Mouse (Mus musculus) ovary, adult 18-20 months (tissue): ENCODE results near the gene Stoml1.
A peak's percentile ranks its signal among the peaks of the same experiment; 100 is the strongest.
"Not testable (repeated sequence)": the region's sequence is repeated elsewhere in the genome, so short reads cannot be mapped to it uniquely, and the experiment has no call there.

Experiments used
- DNase-seq: peaks from one replicate; pipeline ENCODE4 v3.0.0; 2022; ENCODE audit warnings: low spot score, mixed read lengths

Stoml1 gene

DNA sequence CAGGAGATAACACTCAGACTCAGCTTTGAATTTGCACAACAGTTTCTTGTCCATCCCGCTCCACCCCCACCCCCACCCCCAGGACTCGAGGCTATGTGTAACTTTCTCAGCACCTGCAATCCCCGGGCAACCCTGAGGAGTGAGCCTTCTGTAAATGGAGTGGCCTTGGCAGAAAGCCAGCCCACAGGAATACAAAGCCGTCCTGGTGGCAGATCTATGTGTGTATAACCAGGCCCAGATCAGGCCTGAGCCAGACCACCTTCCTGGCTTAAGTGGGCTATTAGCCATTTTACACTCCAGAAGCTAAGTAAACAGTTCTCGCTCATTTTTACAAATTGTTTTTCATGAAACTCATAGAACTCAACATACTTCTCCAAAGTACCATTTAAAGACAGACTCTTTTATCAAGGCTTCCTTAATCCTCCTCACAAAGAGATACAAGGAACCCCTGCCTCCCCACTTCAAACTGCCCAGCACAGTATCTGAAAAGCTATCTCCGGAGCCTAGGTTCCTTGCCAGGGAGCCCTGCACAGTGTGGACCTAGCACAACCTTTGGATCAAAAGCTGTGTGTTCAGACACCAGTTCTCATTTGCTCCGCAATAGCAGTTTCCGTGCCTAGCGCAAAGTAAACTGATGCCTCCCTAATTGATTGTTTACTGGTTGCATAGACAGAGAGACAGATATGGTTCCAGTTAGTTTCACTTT, 11.0 kb upstream of the Stoml1 start:
- peak; percentile 50 for DNase-seq

DNA sequence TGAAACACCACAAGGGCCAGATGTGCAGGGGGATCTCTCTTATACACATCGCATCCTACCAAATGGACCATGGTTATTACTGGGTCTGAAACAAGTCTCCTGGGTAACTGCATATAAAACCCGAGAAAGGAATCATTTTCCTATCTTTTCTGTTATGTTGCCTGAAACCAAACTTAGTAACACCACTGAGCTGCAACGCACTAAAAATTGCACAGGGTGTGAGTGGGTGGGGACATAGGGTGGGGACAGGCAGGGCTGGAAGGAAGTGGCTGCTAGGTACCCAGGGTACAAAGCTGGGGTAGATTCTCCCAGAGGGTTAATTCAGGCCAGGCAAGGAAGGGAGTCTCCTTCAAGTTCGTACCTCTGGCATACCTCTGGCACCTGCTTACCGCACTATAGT, 10.3 kb upstream of the Stoml1 start:
- no peak for DNase-seq

DNA sequence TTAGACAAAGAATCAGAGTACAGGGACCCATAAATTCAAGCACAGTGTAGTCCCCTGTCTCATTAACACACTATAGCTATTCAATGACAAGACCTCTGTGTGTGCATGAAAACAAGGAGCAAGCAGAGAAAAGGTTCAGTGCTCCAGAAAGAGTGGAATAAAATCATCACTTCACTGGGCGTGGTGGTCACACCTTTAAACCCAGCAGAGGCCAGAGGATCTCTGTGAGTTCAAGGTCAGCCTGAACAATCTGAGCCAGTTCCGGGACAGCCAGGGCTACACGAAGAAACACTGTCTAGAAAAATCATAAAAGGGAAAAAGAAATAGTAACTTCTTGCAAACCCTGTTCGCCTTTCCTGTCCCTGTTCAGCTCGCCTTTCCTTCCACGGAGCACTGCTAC, 9.3 kb upstream of the Stoml1 start:
- no peak for DNase-seq

DNA sequence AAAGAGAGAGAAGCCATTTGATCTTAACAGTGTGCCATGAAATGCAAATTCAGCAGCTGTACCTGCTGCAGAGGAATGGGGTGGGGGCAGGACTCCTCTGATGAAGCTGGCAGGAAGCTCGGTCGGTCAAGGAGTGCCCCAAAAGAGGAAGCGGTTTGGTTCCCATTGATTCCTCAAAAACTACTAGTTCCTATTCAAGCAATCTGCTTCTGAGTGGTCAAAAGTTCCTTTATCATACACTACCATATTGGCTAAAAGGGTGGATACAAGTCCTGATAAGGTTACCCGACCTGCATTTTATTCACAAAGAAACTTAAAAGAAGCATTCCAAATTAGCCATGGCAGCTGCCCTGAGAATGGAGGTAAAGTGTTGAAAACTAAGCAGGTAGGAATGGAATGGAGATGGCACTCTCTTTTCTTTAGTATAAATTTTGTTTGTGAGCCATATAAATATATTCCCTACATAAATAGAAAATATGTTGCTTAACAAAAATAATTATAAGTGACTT, 6.8 kb upstream of the Stoml1 start:
- no peak for DNase-seq

DNA sequence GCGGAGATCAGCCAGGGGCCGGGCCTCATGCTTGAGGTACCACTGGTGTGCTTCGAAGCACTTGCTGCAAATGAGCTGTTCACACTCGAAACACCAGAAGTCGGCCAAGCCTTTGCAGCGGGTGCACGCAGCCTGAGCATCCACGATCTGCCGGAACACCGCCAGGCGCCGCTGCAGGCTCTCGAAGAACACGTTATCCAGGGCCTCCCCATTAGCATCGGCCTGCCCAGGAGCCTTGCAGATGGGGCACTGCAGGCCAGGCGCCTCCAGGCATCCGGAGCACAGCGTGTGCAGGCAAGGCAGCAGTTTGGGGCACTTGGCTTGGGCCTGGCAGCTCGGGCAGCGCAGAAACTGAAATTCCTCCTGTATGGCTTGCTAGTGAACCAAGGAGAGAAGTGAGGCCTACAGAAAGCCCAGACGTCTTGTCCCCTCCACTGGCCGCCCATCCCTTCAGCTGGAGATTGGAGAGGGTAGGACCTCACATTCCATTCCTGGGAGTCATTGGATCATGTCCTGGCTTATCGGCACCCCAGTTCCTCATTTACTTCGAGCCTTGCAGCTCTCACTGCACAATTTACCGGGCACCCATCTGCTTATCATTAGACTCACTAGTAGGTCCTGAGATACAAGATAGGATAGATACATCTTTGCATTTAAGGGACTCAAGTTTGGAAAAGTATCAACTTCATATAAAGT, 5.8 kb upstream of the Stoml1 start:
- DNase-seq, result peak; percentile 70

DNA sequence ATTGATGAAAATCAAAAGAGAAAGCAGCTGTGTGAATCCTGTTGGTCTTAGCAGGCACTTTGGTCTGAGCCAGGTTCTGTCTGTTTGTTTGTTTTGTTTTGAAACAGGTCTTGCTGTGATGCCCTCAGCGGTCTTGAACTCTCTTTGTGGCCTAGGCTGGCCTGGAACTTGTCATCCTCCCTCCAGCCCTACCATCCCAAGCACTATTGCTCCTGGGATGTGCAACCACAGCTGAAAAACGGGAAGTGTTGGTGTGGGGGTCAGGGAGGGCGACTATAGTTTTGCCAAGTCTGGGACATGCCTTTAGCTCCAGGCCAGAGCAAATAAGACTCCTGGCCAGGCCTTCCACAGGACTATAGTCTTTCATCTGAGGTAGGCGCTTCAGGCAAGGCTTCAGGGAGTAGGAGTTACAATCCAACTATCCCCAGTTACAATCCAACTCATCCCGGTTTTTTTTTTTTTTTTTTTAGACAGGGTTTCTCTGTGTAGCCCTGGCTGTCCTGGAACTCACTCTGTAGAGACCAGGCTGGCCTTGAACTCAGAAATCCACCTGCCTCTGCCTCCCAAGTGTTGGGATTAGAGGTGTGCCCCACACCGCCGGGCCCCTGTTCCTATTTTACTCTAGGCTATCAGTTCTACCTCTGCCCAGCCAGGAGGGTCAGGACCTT, 4.1 kb upstream of the Stoml1 start:
- DNase-seq, result no peak

DNA sequence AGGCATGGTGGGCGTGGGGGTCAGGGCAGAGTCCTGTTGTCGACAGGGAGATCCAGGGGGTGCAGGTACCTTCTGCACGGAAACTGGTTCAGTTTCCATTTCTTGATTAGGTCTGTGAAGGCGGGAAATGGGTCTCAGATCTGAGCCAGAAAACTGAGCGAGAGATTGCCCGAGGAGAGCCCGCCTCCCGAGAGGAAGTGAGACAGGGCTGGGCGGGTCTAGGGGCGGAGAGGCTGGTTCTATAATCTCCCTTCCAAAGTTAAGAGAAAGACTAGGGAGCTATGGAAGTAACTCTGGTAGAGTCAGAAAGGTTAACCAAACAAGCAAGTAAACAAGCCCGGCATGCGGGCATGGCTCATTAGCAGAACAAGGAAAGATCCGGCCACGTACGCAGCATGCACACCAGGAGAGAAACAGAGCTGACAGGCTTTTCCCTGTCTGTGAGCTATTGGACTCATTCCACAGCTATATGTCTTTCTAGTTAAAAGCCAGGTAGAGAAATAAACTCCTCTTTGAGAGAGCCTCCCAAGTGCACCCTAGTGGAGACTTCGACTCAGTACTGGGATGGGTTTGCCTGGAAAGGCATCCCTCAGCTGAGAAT, 3.3 kb upstream of the Stoml1 start, which contains the start of gene Pml:
Gene Pml (minus strand): TSS at position 195 of the 601 bp plus-strand sequence.
- peak; percentile 70 for DNase-seq

DNA sequence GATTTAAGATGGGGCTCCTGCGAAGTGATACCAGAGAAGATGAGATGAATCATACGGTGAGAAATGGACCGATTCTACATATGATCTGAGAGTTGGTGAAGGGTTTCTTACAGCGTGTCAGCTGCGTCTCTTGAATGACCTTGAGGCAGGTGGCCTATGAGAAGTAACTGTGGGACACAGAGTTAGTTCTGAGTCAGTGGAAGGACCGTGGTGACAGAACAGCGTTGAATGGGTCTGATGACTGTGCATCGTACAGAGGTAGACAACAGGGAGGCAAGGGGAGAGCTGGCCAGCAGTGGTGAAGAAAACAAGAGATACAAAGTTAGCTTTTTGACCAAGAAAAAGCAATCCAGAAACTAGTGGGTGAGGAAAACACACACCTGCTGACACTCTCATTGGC, 2.6 kb upstream of the Stoml1 start:
- no peak for DNase-seq

DNA sequence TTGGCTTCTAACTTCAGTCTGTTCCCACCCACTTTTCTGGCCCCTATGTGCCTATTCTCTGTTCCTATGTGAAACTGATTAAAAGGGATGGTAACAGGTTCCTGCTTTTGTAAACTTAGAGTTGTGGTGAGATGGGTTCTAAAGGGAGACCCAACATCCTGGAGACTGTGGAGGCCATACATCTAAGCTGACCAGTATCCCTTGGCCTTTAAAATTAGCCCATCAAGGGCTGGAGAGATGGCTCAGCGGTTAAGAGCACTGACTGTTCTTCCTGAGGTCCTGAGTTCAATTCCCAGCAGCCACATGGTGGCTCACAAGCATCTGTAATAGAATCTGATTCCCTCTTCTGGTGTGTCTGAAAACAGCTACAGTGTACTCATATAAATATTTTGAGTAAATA, 2.2 kb upstream of the Stoml1 start:
- DNase-seq, result not testable (repeated sequence)

DNA sequence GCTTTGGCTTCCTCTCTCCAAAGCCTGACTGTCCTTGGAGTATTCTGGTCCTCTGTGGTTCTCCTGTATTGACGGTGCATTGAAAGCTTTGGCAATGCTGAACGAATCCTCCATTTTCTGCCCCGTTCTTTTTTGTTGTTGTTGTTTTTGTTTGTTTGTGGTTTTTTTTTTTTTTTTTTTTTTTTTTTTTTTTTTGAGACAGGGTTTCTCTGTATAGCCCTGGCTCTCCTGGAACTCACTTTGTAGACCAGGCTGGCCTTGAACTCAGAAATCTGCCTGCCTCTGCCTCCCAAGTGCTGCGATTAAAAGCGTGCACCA, 800 bp downstream of the Stoml1 start:
- DNase-seq, result not testable (repeated sequence)

DNA sequence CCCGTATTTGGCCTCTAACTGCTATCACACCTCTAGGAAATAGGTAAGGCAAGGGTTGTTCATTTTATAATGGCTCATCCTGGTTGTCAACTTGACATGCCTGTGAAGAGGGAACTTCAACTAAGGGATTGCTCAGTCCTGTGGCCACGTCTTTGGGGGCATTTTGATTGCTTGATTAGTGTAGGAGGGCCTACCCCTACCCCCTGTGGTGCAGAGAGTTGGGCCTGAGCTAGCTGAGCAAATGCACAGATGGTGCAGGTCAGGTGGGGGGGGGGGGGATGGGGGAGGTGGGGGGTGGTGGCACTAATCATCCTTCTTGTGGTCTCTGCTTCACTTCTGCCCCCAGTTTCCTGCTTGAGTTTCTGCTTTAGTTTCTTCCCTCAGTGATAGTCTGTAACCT, 2.1 kb downstream of the Stoml1 start:
- no peak for DNase-seq

DNA sequence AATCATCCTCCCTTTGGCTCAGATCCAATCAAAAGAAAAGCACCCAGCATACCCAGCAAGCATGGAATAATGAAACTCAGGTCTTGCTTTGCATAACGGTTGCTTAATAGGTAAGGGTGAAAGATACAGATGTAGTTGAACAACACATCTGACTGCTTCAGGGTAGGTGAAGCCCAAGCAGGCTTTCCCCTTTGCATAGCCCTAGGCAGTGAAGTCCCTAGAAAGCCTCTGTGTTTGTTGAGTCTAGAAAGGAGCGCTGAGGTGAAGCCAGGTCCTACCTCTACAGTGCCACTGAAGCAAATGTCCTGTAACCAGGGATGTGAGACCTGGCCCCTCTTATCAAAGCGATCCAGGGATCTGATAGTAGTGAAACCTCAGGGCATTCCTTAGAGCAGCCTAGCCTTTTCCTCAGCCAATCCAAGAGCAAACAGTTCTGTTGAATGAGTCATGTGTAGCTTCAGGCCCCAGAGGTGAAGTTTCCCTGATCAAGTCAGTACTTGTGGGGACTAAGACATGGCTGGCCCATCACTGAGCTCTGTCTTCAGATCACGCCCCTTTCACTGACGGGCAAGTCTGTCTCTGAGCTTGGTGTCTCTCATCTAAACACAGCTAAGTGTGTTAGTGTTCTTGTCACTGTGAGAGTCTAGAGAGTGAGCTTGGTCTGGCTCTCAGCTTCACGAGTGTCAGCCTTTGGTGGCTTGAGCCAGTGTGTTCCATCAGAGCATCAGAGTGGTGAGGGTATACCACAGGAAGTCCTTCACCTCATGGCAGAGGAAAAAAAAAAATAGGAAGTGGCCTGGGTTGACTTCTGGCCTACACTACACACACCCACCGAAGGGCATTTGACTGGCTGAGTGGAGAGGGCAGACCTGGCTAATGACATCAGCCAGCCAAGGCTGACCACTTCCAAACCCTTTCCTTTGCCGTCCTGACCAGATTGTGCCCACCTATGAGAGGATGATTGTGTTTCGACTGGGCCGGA, 3.0 kb downstream of the Stoml1 start:
- no peak for DNase-seq

DNA sequence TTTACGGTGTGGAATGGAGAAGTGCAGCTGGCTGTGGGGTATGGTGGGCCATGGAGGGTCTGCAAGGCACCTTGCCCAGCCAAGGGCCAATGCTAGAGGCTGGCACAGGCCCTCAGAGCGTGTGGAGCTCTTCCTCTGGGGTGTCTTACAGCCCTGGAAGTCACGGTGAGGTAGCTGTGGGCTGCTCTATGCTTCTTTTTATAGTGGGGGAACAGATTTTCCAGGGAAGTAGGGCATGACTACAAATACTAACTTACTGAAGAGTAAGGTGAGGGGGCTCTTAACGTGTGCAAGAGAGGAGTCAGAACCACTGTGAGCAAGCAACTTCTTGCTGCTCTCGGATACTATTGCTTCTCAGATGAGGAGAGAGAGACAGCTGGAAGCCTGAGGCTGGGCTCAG, 9.5 kb downstream of the Stoml1 start:
- DNase-seq, result no peak

DNA sequence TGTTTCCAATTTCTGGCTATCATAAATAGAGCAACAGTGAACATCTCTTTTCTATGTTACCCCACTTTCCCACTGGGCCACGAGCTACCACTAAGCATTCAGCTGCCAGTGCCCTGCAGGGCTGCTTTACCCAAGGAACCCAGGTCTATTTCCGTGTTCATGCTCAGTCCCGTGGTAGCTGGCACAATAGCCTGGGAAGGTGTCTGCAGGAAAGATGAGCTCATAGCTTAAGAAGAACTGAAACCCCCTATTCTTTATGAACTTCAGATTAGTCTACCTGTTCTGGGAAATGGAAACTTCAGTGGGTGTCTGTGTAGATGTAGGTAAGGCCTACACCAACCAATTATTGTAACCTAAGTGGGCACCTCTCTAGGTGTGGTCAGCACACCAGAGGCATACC, 12.4 kb downstream of the Stoml1 start:
- DNase-seq, result no peak

DNA sequence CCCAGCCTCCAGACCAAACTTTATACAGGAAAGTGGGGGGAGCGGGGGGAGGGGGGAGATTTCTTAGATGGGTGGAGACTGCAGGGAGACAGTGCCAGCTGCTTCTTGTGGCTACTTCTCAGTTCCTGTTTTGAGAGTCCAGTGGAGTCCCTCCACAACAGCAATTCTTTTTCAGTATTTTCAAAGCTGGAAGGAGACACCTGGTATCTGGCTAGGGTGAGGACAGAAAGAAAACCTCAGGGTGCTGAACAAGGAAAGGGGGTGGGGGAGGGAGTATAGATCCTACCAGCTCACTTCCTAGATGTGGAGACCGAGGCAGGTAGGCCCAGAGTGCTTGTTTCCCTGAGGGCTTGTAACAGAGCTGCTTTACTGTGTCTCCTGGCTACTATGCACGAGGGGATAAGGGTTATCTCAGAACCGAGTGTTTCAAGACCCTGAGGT, 13.6 kb downstream of the Stoml1 start:
- DNase-seq, result no peak

DNA sequence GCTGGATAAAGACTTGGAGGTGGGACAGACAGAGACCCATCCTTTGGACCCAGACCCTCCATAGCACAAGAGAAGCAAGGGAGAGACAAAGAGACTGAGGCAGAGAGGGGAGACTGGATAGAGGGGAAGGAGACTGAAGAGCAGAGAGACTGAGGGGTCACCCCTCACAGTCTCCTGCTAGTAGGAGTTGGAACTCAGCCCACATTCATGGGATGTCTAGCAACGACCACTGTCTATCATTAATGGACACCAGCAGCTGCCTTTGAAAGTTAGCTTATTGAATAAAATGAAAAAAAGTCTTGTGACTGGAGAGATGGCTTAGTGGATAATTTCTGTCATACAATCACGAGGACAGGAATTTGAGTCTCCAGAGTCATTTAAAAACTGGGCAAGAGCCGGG, 14.1 kb downstream of the Stoml1 start:
- DNase-seq, result no peak

DNA sequence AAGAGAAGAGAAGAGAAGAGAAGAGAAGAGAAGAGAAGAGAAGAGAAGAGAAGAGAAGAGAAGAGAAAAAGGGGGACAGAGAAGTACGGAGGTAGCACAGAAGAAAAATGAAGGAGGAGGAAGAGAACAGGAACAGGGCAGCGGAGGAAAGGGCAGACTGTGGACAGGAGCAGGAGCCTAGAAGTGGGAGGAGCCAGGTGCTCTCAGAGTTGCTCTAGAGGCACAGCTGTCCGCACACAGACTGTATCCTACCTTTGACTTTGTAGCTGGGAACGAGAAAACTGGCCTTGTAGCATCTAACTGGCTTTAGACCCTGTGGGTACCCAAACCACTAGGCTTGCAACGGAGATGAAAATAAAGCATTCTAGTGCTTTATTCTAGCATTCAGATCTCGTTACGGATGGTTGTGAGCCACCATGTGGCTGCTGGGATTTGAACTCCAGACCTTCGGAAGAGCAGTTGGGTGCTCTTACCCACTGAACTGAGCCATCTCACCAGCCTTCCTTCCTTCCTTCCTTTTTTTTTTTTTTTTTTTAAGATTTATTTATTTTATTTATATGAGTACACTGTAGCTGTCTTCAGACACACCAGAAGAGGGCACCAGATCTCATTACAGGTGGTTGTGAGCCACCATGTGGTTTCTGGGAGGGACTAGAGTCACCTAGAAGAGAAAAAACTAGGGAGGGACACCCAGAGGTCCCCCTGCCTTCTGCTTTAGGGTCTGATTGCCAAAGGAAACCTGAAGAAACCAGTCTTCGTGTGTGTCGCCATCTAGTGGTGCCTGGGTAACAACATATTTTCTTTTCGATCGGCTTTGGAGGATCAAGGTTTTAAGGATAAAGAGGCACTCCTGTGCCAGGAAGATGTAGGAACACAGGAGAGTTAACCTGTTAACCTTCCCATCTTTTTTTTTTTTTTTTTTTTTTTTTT, 15.7 kb downstream of the Stoml1 start:
- DNase-seq, result no peak

DNA sequence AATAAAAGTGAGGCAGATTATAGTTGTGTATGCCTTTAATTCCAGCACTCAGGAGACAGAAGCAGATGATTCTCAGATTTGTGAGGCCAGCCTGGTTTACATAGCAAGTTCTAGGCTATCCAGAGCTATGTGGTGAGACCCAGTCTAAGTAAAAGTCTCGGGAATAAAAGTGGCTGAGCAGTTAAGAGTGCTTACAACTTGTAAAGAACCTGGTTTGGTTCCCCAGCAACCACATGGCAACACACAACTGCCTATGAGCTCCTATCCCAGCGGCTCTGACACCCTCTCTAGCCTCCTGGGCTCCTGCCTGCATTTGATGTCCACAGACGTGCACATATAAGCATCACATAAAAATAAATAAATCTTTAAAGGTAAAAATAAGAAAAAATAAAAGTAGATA, 17.1 kb downstream of the Stoml1 start:
- no peak for DNase-seq

DNA sequence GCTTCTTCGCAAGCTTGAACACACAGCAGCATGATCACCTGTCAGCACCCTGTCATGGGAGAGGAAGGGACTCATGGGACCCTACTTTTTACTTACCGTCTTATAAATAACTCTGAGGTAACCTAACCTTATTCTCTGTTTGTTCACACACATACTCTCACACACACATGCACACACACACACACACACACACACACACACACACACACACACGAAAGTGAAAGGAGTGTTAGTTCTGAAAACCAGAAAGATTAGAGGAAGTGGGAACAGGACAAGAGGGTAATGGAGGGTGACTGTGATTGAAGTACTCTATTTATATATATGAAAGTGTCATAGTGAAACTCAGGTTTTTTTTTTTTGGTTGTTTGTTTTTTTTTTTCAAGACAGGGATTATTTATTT, 18.1 kb downstream of the Stoml1 start:
- no peak for DNase-seq

DNA sequence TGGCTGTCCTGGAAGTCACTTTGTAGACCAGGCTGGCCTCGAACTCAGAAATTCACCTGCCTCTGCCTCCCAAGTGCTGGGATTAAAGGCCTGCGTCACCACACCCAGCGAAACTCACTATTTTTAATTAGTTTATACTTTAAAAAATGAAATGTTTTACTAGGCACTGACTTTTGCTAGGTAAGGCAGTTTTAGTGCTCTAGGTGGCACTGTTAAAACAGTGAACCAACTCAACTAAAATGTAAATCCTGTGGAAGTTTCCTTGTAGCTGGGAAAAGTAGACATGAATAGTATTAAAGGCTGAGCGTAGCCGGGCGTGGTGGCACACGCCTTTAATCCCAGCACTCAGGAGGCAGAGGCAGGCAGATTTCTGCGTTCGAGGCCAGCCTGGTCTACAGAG, 18.6 kb downstream of the Stoml1 start:
- DNase-seq, result not testable (repeated sequence)
